Mouse (Mus musculus): ENCODE data around the gene Fam149b.

The Fam149b gene

GRCm38 (mm10) chr14:20389446-20390079, 41.6 kb downstream of the Fam149b start:
- DNase-seq (ENCODE audit: low spot score in 2 of 2), result no peak

GRCm38 (mm10) chr14:20392326-20392725, 44.4 kb downstream of the Fam149b start:
- no peak for DNase-seq (ENCODE audit: low spot score in 2 of 2)

DNA sequence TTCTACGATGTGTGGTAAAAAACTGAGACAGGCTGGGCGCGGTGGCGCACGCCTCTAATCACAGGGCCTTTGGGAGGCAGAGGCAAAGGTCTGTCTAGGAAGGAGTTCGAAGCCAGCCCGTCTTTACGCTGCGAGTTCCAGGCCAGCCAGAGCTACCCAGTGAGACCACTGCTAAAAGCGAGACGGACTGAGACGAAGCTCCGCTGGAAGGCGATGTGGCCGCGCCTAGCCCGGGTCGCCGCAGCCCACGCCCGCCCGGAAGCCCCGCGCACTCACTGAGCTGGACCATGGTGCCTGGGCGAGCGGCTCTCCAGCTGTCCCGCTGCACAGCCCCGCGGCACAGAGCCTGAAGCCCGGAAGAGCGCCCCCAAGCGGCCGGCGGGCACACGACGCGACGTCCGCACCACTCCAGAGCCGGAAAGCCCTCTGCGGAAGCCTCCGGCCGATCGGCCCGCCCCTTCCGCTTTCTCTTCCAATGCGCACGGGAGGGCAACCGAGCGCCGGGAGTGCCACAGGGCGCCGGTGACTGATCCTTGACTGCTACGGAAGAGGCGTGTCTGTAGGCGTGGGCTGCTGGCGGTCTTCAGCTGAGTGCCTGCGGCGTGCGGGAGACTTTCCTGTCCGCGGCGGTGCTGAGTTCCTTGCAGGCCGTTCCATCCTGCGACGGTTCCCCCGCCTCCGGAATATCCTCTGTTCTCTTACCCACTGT, 45.4 kb downstream of the Fam149b start, which contains the start of gene Mrps16:
Gene Mrps16, minus strand, starts transcription at position 430 of the 709 bp plus-strand sequence.
- peak; percentile 95 to 96 for DNase-seq (ENCODE audit: low spot score in 2 of 2)

GRCm38 (mm10) chr14:20397220-20397619, 49.3 kb downstream of the Fam149b start:
- DNase-seq (ENCODE audit: low spot score in 2 of 2), result no peak

- DNase-seq (ENCODE audit: low spot score in 2 of 2), result no peak
Measured at GRCm38 (mm10) chr14:20398864-20399263, 50.9 kb downstream of the Fam149b start.

DNA sequence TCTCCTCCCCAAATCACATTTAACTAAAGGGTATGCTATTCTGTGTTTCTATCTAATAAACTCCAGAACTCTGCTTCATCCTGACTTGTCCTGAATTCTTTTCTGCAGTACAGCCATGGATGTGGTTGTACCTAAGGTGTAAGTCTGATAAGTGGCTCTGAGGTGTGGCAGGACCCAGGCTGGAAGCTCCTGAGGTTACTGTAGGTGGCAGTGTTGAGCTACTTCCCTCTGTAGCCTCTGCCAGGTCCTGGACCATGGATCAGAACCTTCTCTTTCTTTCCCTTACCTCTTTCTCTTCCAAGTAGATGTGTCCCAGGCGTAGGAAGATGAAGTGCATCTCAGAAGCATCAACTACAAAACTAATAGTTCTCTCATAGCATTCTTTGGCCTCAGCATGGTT, 52.1 kb downstream of the Fam149b start:
- no peak for DNase-seq (ENCODE audit: low spot score in 2 of 2)

GRCm38 (mm10) chr14:20422257-20422656, 74.3 kb downstream of the Fam149b start:
- DNase-seq (ENCODE audit: low spot score in 2 of 2), result no peak

- no peak for DNase-seq (ENCODE audit: low spot score in 2 of 2)
Measured at GRCm38 (mm10) chr14:20423046-20423445, 75.1 kb downstream of the Fam149b start.

GRCm38 (mm10) chr14:20428593-20428992, 80.6 kb downstream of the Fam149b start:
- DNase-seq (ENCODE audit: low spot score in 2 of 2), result no peak

DNA sequence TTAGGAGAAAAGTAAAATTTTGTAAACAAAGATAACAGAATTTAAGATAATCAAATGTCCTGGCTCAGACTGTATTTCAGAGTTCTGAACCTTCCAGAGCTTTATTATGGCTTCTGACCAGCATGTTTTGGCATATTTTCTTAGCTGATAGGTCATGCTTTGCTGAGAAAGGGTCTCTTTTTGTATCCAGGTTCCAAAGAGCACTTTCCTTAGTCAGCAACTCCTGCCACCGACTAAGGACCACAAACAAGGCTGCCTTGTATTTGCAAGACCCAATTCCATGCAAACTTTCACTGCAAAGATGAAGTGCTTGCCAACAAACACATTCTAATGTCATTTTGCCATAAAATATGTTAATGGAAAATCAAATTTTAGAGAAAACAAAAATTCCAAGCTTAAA, 81.9 kb downstream of the Fam149b start:
- DNase-seq (ENCODE audit: low spot score in 2 of 2), result no peak

GRCm38 (mm10) chr14:20431726-20432125, 83.8 kb downstream of the Fam149b start:
- DNase-seq (ENCODE audit: low spot score in 2 of 2), result no peak

DNA sequence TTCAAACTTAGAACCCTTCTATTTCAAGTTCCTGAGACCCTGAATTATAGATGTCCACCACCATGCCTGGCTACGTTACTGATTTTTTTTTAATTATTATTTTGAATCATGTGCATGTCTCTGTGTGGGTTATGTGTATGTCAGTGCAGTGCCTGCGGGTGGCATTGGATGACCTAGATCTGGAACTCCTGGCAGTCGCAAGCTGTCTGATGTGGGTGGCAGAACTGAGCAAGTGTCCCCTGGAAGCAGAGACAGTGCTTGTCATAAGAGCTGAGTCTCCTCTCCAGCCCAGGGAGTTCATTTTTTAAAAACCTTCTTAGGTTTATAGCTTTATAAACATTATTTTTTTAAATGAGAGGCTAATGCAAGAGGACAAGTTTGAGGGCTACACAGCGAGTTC, 84.5 kb downstream of the Fam149b start:
- no peak for DNase-seq (ENCODE audit: low spot score in 2 of 2)
